In the genomic region with DNA sequence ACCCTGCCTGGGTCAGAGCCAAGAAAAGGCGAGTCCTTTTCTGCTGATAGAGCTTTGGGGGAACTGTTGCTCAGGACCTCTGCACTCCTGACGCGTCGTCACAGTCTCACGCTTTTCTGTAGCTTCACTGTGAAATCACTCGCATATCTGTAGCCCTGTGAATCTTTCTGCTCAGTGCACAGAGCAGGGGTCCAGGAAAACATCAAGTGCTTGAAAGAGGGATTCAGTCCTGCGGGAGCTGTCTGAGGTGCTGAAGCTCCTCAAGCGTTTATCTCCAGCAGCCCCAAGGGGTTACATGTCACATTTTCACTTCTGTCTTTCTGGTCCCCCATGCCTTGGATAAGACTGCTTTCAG, we compare ENCODE assay signal across 9 mouse cellular contexts. TPM values are rescaled to one million over a fixed set of nuclear protein-coding genes. Genes with fewer than 3 reads are reported as not detected.
DNase-seq lines count a peak whose midpoint lies in the region; ATAC-seq and TF ChIP-seq lines count a peak whose summit lies in the region.
"Had no signal": no experiment of that assay in that cellular context is flagged by ENCODE, and none has a peak within 500 bp of the region (broad histone marks: within the 10 kb centered on the region; RNA-seq: fewer than 3 reads in every experiment).

No protein-coding gene starts in this region.

- TF ChIP-seq EP300 in MEL (IDR thresholded peaks at IDR 0.05; ENCODE audit: low read depth in 1 of 2, low read length in 2 of 2), result no peak

- intact Hi-C loops in heart, postnatal 25 days (cut with DNase I), result no loop called here

- TF ChIP-seq RAD21 in MEL (IDR thresholded peaks at IDR 0.05; ENCODE audit: low read depth, low read length), result no peak

- no peak for TF ChIP-seq CTCF in MEL (IDR thresholded peaks at IDR 0.05 in 2 of 3, conservative IDR thresholded peaks at IDR 0.05 in 1 of 3; ENCODE audit: control insufficient read depth in 1 of 3, insufficient read depth in 1 of 3, low read depth in 2 of 3, low read length in 3 of 3, poor library complexity in 1 of 3, severe bottlenecking in 1 of 3)

- no peak overlapping the region for H3K27ac ChIP-seq in heart, embryonic 13.5 days (replicated peaks)
- H3K27ac ChIP-seq in MEL (ENCODE audit: control insufficient read depth, low read depth, low read length), result no peak overlapping the region
- no peak overlapping the region for H3K27ac ChIP-seq in forebrain, embryonic 11.5 days (ENCODE audit: low read depth, low read length)

- H3K27me3 ChIP-seq in heart, embryonic 13.5 days (replicated peaks), result no peaks in the 10 kb centered on the region
- H3K27me3 ChIP-seq in MEL (ENCODE audit: control insufficient read depth in 1 of 2, insufficient read depth in 2 of 2, low read length in 2 of 2), result no peaks in the 10 kb centered on the region
- H3K27me3 ChIP-seq in forebrain, embryonic 11.5 days (ENCODE audit: control insufficient read depth, insufficient read depth, low read length), result no peaks in the 10 kb centered on the region

- no peak for ATAC-seq in heart, embryonic 13.5 days (ENCODE audit: extremely low read depth, insufficient number of reproducible peaks, low FRiP score, low TSS enrichment)
- ATAC-seq in forebrain, embryonic 11.5 days (replicated peaks; ENCODE audit: low FRiP score), result peak; percentile 85

- no peak for DNase-seq in heart, postnatal 25 days (ENCODE audit: low spot score)
- DNase-seq in MEL (ENCODE audit: low read depth, low spot score), result peak; percentile 34
- peak; percentile 81 for DNase-seq in forebrain, embryonic 11.5 days (ENCODE audit: low spot score)
- DNase-seq in kidney, postnatal 25 days, result peak; percentile 12 to 33
- peak; percentile 80 for DNase-seq in retina, embryonic 14.5 days (ENCODE audit: low spot score)
- no peak for DNase-seq in thymus, postnatal 36 days
- no peak for DNase-seq in left cerebral cortex, adult 9 months (ENCODE audit: low spot score in 2 of 2)

- H3K4me1 ChIP-seq in heart, embryonic 13.5 days, result peaks cover 6% of the 10 kb centered on the region
- no peaks in the 10 kb centered on the region for H3K4me1 ChIP-seq in MEL (ENCODE audit: control insufficient read depth in 1 of 2, insufficient read depth in 2 of 2, low read length in 2 of 2)
- H3K4me1 ChIP-seq in forebrain, embryonic 11.5 days (replicated peaks; ENCODE audit: control insufficient read depth, insufficient read depth, low read length), result 0 out of 2 replicates have a peak, but pooled peaks cover 2% of the 10 kb centered on the region

- no peaks in the 10 kb centered on the region for H3K79me2 ChIP-seq in MEL (ENCODE audit: control insufficient read depth, insufficient read depth, low read length, poor library complexity)

- no peaks in the 10 kb centered on the region for H3K36me3 ChIP-seq in heart, embryonic 13.5 days
- H3K36me3 ChIP-seq in MEL (ENCODE audit: control insufficient read depth in 1 of 2, insufficient read depth in 2 of 2, low read length in 2 of 2), result no peaks in the 10 kb centered on the region
- no peaks in the 10 kb centered on the region for H3K36me3 ChIP-seq in forebrain, embryonic 11.5 days (ENCODE audit: control insufficient read depth, insufficient read depth, low read length)

- H3K4me2 ChIP-seq in heart, embryonic 13.5 days, result peak overlapping the region; percentile 59
- H3K4me2 ChIP-seq in forebrain, embryonic 11.5 days (ENCODE audit: low read depth, low read length, severe bottlenecking), result peak overlapping the region; percentile 56

- H3K9ac ChIP-seq in heart, embryonic 13.5 days, result no peak overlapping the region
- no peak overlapping the region for H3K9ac ChIP-seq in MEL (ENCODE audit: control insufficient read depth, low read depth, low read length, poor library complexity, severe bottlenecking)
- peak overlapping the region; percentile 27; the same call in 1 of the 2 replicates for H3K9ac ChIP-seq in forebrain, embryonic 11.5 days (ENCODE audit: low read length)

- 3% methylated on average over 8 of the region's 8 CpGs for WGBS in heart, embryonic 13.5 days
- WGBS in forebrain, embryonic 11.5 days, result under 1% methylated on average over 8 of the region's 8 CpGs

- no peak for TF ChIP-seq POLR2A in MEL (IDR thresholded peaks at IDR 0.05; ENCODE audit: control insufficient read depth in 1 of 2, insufficient read depth in 1 of 2, low read depth in 1 of 2, low read length in 2 of 2, poor library complexity in 1 of 2)

- 0 out of 2 replicates have a peak overlapping the region, but pooled peaks have one; percentile 21 for H3K4me3 ChIP-seq in heart, embryonic 13.5 days
- no peak overlapping the region for H3K4me3 ChIP-seq in MEL (ENCODE audit: control insufficient read depth in 1 of 2, insufficient read depth in 1 of 2, low read depth in 2 of 2, low read length in 2 of 2)
- H3K4me3 ChIP-seq in forebrain, embryonic 11.5 days (ENCODE audit: low read depth, low read length), result peak overlapping the region; percentile 25

- H3K9me3 ChIP-seq in heart, embryonic 13.5 days, result no peaks in the 10 kb centered on the region
- no peaks in the 10 kb centered on the region for H3K9me3 ChIP-seq in MEL (replicated peaks; ENCODE audit: insufficient read depth, low read length)
- no peaks in the 10 kb centered on the region for H3K9me3 ChIP-seq in forebrain, embryonic 11.5 days (ENCODE audit: control insufficient read depth, low read length)

TF ChIP-seq in MEL, 35 proteins besides CTCF, POLR2A, EP300 and RAD21:
- TF ChIP-seq TBP (IDR thresholded peaks at IDR 0.05; ENCODE audit: low read depth, low read length), result no peak
- TF ChIP-seq GATA1 (IDR thresholded peaks at IDR 0.05; ENCODE audit: low read depth, low read length), result no peak
- no peak for TF ChIP-seq UBTF (IDR thresholded peaks at IDR 0.05; ENCODE audit: borderline replicate concordance, insufficient read depth, low read depth, low read length)
- no peak for TF ChIP-seq KAT2A (conservative IDR thresholded peaks at IDR 0.05; ENCODE audit: low read depth, low read length)
- no peak for TF ChIP-seq MEF2A (IDR thresholded peaks at IDR 0.05; ENCODE audit: extremely low read depth, insufficient replicate concordance, low read depth, low read length, poor library complexity, severe bottlenecking)
- TF ChIP-seq JUND (IDR thresholded peaks at IDR 0.05; ENCODE audit: low read depth, low read length), result no peak
- TF ChIP-seq CHD2 (IDR thresholded peaks at IDR 0.05; ENCODE audit: low read length), result no peak
- no peak for TF ChIP-seq ZNF384 (IDR thresholded peaks at IDR 0.05; ENCODE audit: low read depth, low read length)
- no peak for TF ChIP-seq MAX (IDR thresholded peaks at IDR 0.05; ENCODE audit: low read length)
- no peak for TF ChIP-seq POLR2AphosphoS5 (IDR thresholded peaks at IDR 0.05; ENCODE audit: borderline replicate concordance, low read depth, low read length)

RNA-seq across cellular contexts. Expression of a gene that starts 0.2 kb away (rescaled TPM):
- polyA plus RNA-seq in heart, embryonic 13.5 days (2015; fragmentation: Nextera tagmentation; extraction: Ambion mirVana), result not detected in 2 replicates
- not detected for total RNA-seq in heart, postnatal 25 days (2021)
- not detected in 2 replicates for total RNA-seq in MEL (2012; rRNA removed)
- not detected for polyA plus RNA-seq in MEL (2012; ENCODE audit: insufficient read depth in 1 of 2, insufficient read length in 2 of 2, low read depth in 1 of 2, low replicate concordance in 2 of 2, missing spikeins in 1 of 2)
- 0.21 TPM in 1 of 2 replicates, not detected in the other for polyA plus RNA-seq in forebrain, embryonic 11.5 days (2014; fragmentation: Nextera tagmentation; extraction: Ambion mirVana)

RNA-seq across cellular contexts. Expression of a gene that starts 33.8 kb away (rescaled TPM):
- polyA plus RNA-seq in heart, embryonic 13.5 days (2015; fragmentation: Nextera tagmentation; extraction: Ambion mirVana), result not detected in 2 replicates
- total RNA-seq in heart, postnatal 25 days (2021), result not detected
- not detected in 2 replicates for total RNA-seq in MEL (2012; rRNA removed)
- not detected for polyA plus RNA-seq in MEL (2012; ENCODE audit: insufficient read depth in 1 of 2, insufficient read length in 2 of 2, low read depth in 1 of 2, low replicate concordance in 2 of 2, missing spikeins in 1 of 2)
- not detected in 2 replicates for polyA plus RNA-seq in forebrain, embryonic 11.5 days (2014; fragmentation: Nextera tagmentation; extraction: Ambion mirVana)
- total RNA-seq: layer of hippocampus, postnatal 14 days had no signal

Comparison
In these comparisons a context has a peak if more than half of its experiments do, and no peak if none do; other contexts are left out.
1. H3K4me3 ChIP-seq: peak in heart, embryonic 13.5 days (single experiment) and forebrain, embryonic 11.5 days (single experiment); none in MEL (0 of 2).
2. DNase-seq: peak in MEL (single experiment), forebrain, embryonic 11.5 days (single experiment), kidney, postnatal 25 days (2 of 2) and retina, embryonic 14.5 days (single experiment); none in heart, postnatal 25 days (single experiment), thymus, postnatal 36 days (0 of 2) and left cerebral cortex, adult 9 months (0 of 2).